8 mouse cellular contexts compared by ENCODE assay signal in genomic region chr9:78527767-78528381, GRCm38 (mm10). TPM values are rescaled to one million over a fixed set of nuclear protein-coding genes. Genes with fewer than 3 reads are reported as not detected.
DNase-seq lines count a peak whose midpoint lies in the region; ATAC-seq lines count a peak whose summit lies in the region.

No protein-coding gene starts in this region.

- peak; percentile 88 for DNase-seq in Muller cell, postnatal 12 days (ENCODE audit: inconsistent ontology term)
- peak; percentile 64 for DNase-seq in cerebellum, adult 9-11 months
- DNase-seq in frontal cortex, adult 2 months (ENCODE audit: extremely low spot score in 1 of 2, low spot score in 1 of 2), result peak; percentile 32 to 86
- peak; percentile 88 for DNase-seq in hindbrain, embryonic 11.5 days (ENCODE audit: low spot score)
- DNase-seq in layer of hippocampus, postnatal 10 days (ENCODE audit: low spot score in 2 of 2), result peak; percentile 86 to 89
- DNase-seq in lung, postnatal 10 days, result peak; percentile 91
- DNase-seq in retina, adult 2 months (ENCODE audit: low read depth, low spot score), result peak; percentile 43
- peak; percentile 68 to 85 for DNase-seq in urinary bladder, adult 18-20 months (ENCODE audit: low spot score in 2 of 2)

- H3K9me3 ChIP-seq in hindbrain, embryonic 11.5 days (ENCODE audit: control insufficient read depth, low read length), result no peaks in the 10 kb centered on the region

- H3K4me2 ChIP-seq in hindbrain, embryonic 11.5 days (replicated peaks; ENCODE audit: low read depth, low read length), result peak overlapping the region; percentile 64

- ATAC-seq in hindbrain, embryonic 11.5 days (ENCODE audit: low FRiP score), result peak; percentile 75

- H3K27ac ChIP-seq in hindbrain, embryonic 11.5 days (ENCODE audit: low read depth, low read length), result peak overlapping the region; percentile 58; the same call in 1 of the 2 replicates

- no peaks in the 10 kb centered on the region for H3K4me1 ChIP-seq in hindbrain, embryonic 11.5 days (replicated peaks; ENCODE audit: control insufficient read depth, insufficient read depth, low read length)

- no peaks in the 10 kb centered on the region for H3K36me3 ChIP-seq in hindbrain, embryonic 11.5 days (ENCODE audit: control insufficient read depth, insufficient read depth, low read length)

- 5% methylated on average over 16 of the region's 16 CpGs for whole genome bisulfite sequencing in hindbrain, embryonic 11.5 days

- H3K4me3 ChIP-seq in hindbrain, embryonic 11.5 days (ENCODE audit: low read depth, low read length), result peak overlapping the region; percentile 41

- H3K9ac ChIP-seq in hindbrain, embryonic 11.5 days (ENCODE audit: low read depth, low read length), result peak overlapping the region; percentile 61

- H3K27me3 ChIP-seq in hindbrain, embryonic 11.5 days (ENCODE audit: control insufficient read depth, insufficient read depth, low read length), result no peaks in the 10 kb centered on the region

RNA-seq across cellular contexts. Expression of gene Eef1a1, which starts 38.9 kb away (rescaled TPM):
- 3,478 and 3,677 TPM in 2 replicates for polyA plus RNA-seq in frontal cortex, adult 2 months (2012; rRNA removed)
- 4,691 and 4,742 TPM in 2 replicates for polyA plus RNA-seq in hindbrain, embryonic 11.5 days (2014; fragmentation: Nextera tagmentation; extraction: Ambion mirVana)
- total RNA-seq in layer of hippocampus, postnatal 10 days (2021), result 1,000 to 10,000 TPM; 4,076 to 4,543 TPM

RNA-seq across cellular contexts. Expression of gene Slc17a5, which starts 60.0 kb away (rescaled TPM):
- 14.7 and 17.1 TPM in 2 replicates for polyA plus RNA-seq in frontal cortex, adult 2 months (2012; rRNA removed)
- 10.7 and 12.8 TPM in 2 replicates for polyA plus RNA-seq in hindbrain, embryonic 11.5 days (2014; fragmentation: Nextera tagmentation; extraction: Ambion mirVana)
- total RNA-seq in layer of hippocampus, postnatal 10 days (2021), result 10 to 100 TPM; 13.4 to 16.2 TPM

Comparison
In these comparisons a context has a peak if more than half of its experiments do, and no peak if none do; other contexts are left out.
1. Peak in every context shown above with its lines: DNase-seq, ATAC-seq, H3K4me3 ChIP-seq and H3K27ac ChIP-seq.